Mouse (Mus musculus) right cerebral cortex, postnatal 25 days (tissue): ENCODE measurements around the gene Taco1.
"Not testable (repeated sequence)": the region's sequence is repeated elsewhere in the genome, so short reads cannot be mapped to it uniquely, and the experiment has no call there.

ENCODE experiments used
- DNase-seq: peaks from one replicate; pipeline ENCODE4 v3.0.0; 2022

Gene Taco1

GRCm38 (mm10) chr11:106065923-106066571 is at the start of gene Taco1:
TSS of gene Taco1 (plus strand) at chr11:106066061.
- DNase-seq = peak; percentile 94

- no peak for DNase-seq
These were observed 49.4 kb upstream of the Taco1 start for GRCm38 (mm10) chr11:106016440-106016839.

GRCm38 (mm10) chr11:106020051-106020763 is 45.7 kb upstream of the Taco1 start:
- DNase-seq = peak; percentile 73

- DNase-seq = no peak
These were observed 40.1 kb upstream of the Taco1 start for GRCm38 (mm10) chr11:106025774-106026173.

- DNase-seq = peak; percentile 61
These were observed 39.3 kb upstream of the Taco1 start for GRCm38 (mm10) chr11:106026465-106027151.

- DNase-seq = no peak
These were observed 38.3 kb upstream of the Taco1 start for GRCm38 (mm10) chr11:106027607-106028006.

- not testable (repeated sequence) for DNase-seq
These were observed 33.8 kb upstream of the Taco1 start for GRCm38 (mm10) chr11:106032074-106032473.

GRCm38 (mm10) chr11:106033491-106033919 is 32.4 kb upstream of the Taco1 start:
- no peak for DNase-seq

- no peak for DNase-seq
These were observed 30.9 kb upstream of the Taco1 start for GRCm38 (mm10) chr11:106034986-106035385.

- peak; percentile 98 for DNase-seq
These were observed 29.1 kb upstream of the Taco1 start, which contains the start of gene Dcaf7 for GRCm38 (mm10) chr11:106036548-106037417. TSS of gene Dcaf7 (plus strand) at chr11:106036872.

GRCm38 (mm10) chr11:106037418-106037751 is 28.5 kb upstream of the Taco1 start:
- peak; percentile 82 for DNase-seq

GRCm38 (mm10) chr11:106044349-106044748 is 21.5 kb upstream of the Taco1 start:
- DNase-seq = no peak

GRCm38 (mm10) chr11:106045256-106045655 is 20.6 kb upstream of the Taco1 start:
- DNase-seq = no peak

- no peak for DNase-seq
These were observed 20.1 kb upstream of the Taco1 start for GRCm38 (mm10) chr11:106045780-106046179.

- DNase-seq = no peak
These were observed 19.3 kb upstream of the Taco1 start for GRCm38 (mm10) chr11:106046584-106046983.

GRCm38 (mm10) chr11:106053921-106054320 is 11.9 kb upstream of the Taco1 start:
- DNase-seq = no peak

GRCm38 (mm10) chr11:106054600-106054999 is 11.3 kb upstream of the Taco1 start:
- no peak for DNase-seq

GRCm38 (mm10) chr11:106055341-106055740 is 10.5 kb upstream of the Taco1 start:
- no peak for DNase-seq

- DNase-seq = no peak
These were observed 8.9 kb upstream of the Taco1 start for GRCm38 (mm10) chr11:106056819-106057491.

GRCm38 (mm10) chr11:106058020-106058419 is 7.8 kb upstream of the Taco1 start:
- DNase-seq = no peak

- DNase-seq = no peak
These were observed 5.3 kb upstream of the Taco1 start for GRCm38 (mm10) chr11:106060549-106060948.

GRCm38 (mm10) chr11:106061311-106061710 is 4.5 kb upstream of the Taco1 start:
- no peak for DNase-seq
